14 mouse cellular contexts compared by ENCODE assay signal in the genomic region with DNA sequence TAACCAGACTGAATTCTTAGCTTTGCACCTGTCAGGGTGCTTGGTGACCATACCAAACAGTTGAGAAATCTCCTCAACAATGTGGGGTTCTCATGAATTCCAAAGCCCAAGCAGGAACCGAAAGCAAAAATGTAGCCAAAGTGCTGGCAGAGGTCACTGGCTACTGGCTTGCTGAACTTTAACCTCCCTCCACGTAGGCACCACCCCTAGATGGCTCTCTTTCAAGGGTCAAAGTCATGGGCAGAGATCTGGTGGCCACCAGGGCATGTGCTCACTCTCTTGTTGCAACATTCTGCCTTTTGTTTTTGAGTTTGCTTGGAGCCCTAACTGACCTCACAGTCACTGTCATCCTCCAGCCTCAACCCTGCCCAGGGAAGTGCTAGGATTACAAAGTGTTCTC. TPM values are rescaled to one million over a fixed set of nuclear protein-coding genes. Genes with fewer than 3 reads are reported as not detected.
DNase-seq lines count a peak whose midpoint lies in the region; ATAC-seq and TF ChIP-seq lines count a peak whose summit lies in the region.
"Had no signal": no experiment of that assay in that cellular context is flagged by ENCODE, and none has a peak within 500 bp of the region (broad histone marks: within the 10 kb centered on the region; RNA-seq: fewer than 3 reads in every experiment).

No protein-coding gene starts in this region.

- no peaks in the 10 kb centered on the region for H3K36me3 ChIP-seq in testis, adult 2 months (ENCODE audit: control insufficient read depth, insufficient read depth, low read length)
- H3K36me3 ChIP-seq in midbrain, embryonic 14.5 days (ENCODE audit: control insufficient read depth, insufficient read depth, low read length), result no peaks in the 10 kb centered on the region
- H3K36me3 ChIP-seq: forebrain, embryonic 10.5 days; hindbrain, embryonic 12.5 days; neural tube, embryonic 13.5 days had no signal

- H3K9me3 ChIP-seq in midbrain, embryonic 14.5 days (ENCODE audit: control insufficient read depth, low read length), result no peaks in the 10 kb centered on the region
- H3K9me3 ChIP-seq: forebrain, embryonic 10.5 days; hindbrain, embryonic 12.5 days; neural tube, embryonic 13.5 days had no signal

- no peak overlapping the region for H3K9ac ChIP-seq in midbrain, embryonic 14.5 days (replicated peaks; ENCODE audit: low read length)
- H3K9ac ChIP-seq: hindbrain, embryonic 12.5 days; neural tube, embryonic 13.5 days had no signal

- no peak for ATAC-seq in midbrain, embryonic 14.5 days (ENCODE audit: low FRiP score, low TSS enrichment)

- peaks cover 12% of the 10 kb centered on the region for H3K4me1 ChIP-seq in testis, adult 2 months (ENCODE audit: control insufficient read depth, insufficient read depth, low read length)
- H3K4me1 ChIP-seq in midbrain, embryonic 14.5 days (ENCODE audit: control insufficient read depth, insufficient read depth, low read length), result no peaks in the 10 kb centered on the region
- H3K4me1 ChIP-seq: forebrain, embryonic 10.5 days; hindbrain, embryonic 12.5 days; neural tube, embryonic 13.5 days had no signal

- H3K27ac ChIP-seq in testis, adult 2 months (ENCODE audit: control insufficient read depth, insufficient read depth, low read depth, low read length), result no peak overlapping the region
- H3K27ac ChIP-seq in midbrain, embryonic 14.5 days (replicated peaks; ENCODE audit: low read depth, low read length), result no peak overlapping the region
- H3K27ac ChIP-seq: forebrain, embryonic 10.5 days; heart, adult 2 months; hindbrain, embryonic 12.5 days; neural tube, embryonic 13.5 days had no signal

- no peak for TF ChIP-seq CTCF in testis, adult 2 months (IDR thresholded peaks at IDR 0.05; ENCODE audit: control insufficient read depth, insufficient read depth, insufficient replicate concordance, low read depth, low read length)

- H3K27me3 ChIP-seq in testis, adult 2 months (ENCODE audit: control insufficient read depth, insufficient read depth, low read length), result no peaks in the 10 kb centered on the region
- H3K27me3 ChIP-seq in midbrain, embryonic 14.5 days (ENCODE audit: control insufficient read depth, insufficient read depth, low read length), result no peaks in the 10 kb centered on the region
- H3K27me3 ChIP-seq: hindbrain, embryonic 12.5 days had no signal

- TF ChIP-seq POLR2A in testis, adult 2 months (IDR thresholded peaks at IDR 0.05; ENCODE audit: control insufficient read depth, low read depth, low read length), result no peak

- peak overlapping the region; percentile 31; the same call in 1 of the 2 replicates for H3K4me3 ChIP-seq in testis, adult 2 months (ENCODE audit: control insufficient read depth, low read depth, low read length)
- H3K4me3 ChIP-seq in midbrain, embryonic 14.5 days (replicated peaks; ENCODE audit: low read depth, low read length), result no peak overlapping the region
- H3K4me3 ChIP-seq: forebrain, embryonic 10.5 days; heart, adult 2 months; hindbrain, embryonic 12.5 days; neural tube, embryonic 13.5 days had no signal

- H3K4me2 ChIP-seq in midbrain, embryonic 14.5 days (ENCODE audit: low read length), result no peak overlapping the region
- H3K4me2 ChIP-seq: hindbrain, embryonic 12.5 days; neural tube, embryonic 13.5 days had no signal

- DNase-seq in adrenal gland, adult 2 months, result peak; percentile 74
- no peak for DNase-seq in adrenal gland, adult 18-20 months (ENCODE audit: low spot score in 2 of 2)
- no peak for DNase-seq in testis, postnatal 10 days (ENCODE audit: low spot score)
- peak; percentile 69 for DNase-seq in lung, postnatal 25 days (ENCODE audit: low spot score)
- DNase-seq in right cerebral cortex, postnatal 36 days (ENCODE audit: low spot score in 2 of 2), result no peak
- no peak for DNase-seq in left cerebral cortex, adult 8-10 months (ENCODE audit: low spot score in 2 of 2)
- no peak for DNase-seq in midbrain, embryonic 14.5 days
- DNase-seq: layer of hippocampus, adult 9-11 months; spleen, adult 18-20 months had no signal

- WGBS in midbrain, embryonic 14.5 days, result 73% methylated on average over 2 of the region's 2 CpGs

RNA-seq across cellular contexts. Expression of gene Ak2, which starts 8.1 kb away (rescaled TPM):
- 100 to 1,000 TPM; 111 to 154 TPM for total RNA-seq in adrenal gland, adult 2 months (2021)
- 42.0 and 51.8 TPM in 2 replicates for polyA plus RNA-seq in adrenal gland, adult 2 months (2012; rRNA removed)
- total RNA-seq in adrenal gland, adult 18-20 months (2021), result 100 to 1,000 TPM; 111 to 164 TPM
- 98.0 and 115 TPM in 2 replicates for polyA plus RNA-seq in testis, adult 2 months (2012; rRNA removed)
- 10 to 100 TPM; 23.4 to 28.1 (median 25.2) TPM for total RNA-seq in left cerebral cortex, adult 8-10 months (2022)
- polyA plus RNA-seq in midbrain, embryonic 14.5 days (2014; fragmentation: Nextera tagmentation; extraction: Ambion mirVana), result 54.5 and 63.3 TPM in 2 replicates

RNA-seq across cellular contexts. Expression of gene Azin2, which starts 21.4 kb away (rescaled TPM):
- total RNA-seq in adrenal gland, adult 2 months (2021), result 10 to 100 TPM; 36.2 to 55.1 TPM
- polyA plus RNA-seq in adrenal gland, adult 2 months (2012; rRNA removed), result 39.0 and 45.9 TPM in 2 replicates
- total RNA-seq in adrenal gland, adult 18-20 months (2021), result 10 to 100 TPM; 62.3 to 69.7 TPM
- 213 and 251 TPM in 2 replicates for polyA plus RNA-seq in testis, adult 2 months (2012; rRNA removed)
- 10 to 100 TPM; 48.2 to 54.6 (median 49.8) TPM for total RNA-seq in left cerebral cortex, adult 8-10 months (2022)
- 18.0 and 19.6 TPM in 2 replicates for polyA plus RNA-seq in midbrain, embryonic 14.5 days (2014; fragmentation: Nextera tagmentation; extraction: Ambion mirVana)

Comparison
In these comparisons a context has a peak if more than half of its experiments do, and no peak if none do; other contexts are left out.
1. DNase-seq: peak in adrenal gland, adult 2 months (single experiment) and lung, postnatal 25 days (single experiment); none in adrenal gland, adult 18-20 months (0 of 2), testis, postnatal 10 days (single experiment), right cerebral cortex, postnatal 36 days (0 of 2), left cerebral cortex, adult 8-10 months (0 of 2) and midbrain, embryonic 14.5 days (single experiment).